Mouse (Mus musculus): Measurements from ENCODE around the gene Hs6st1. TPM values are rescaled to one million over a fixed set of nuclear protein-coding genes. Genes with fewer than 3 reads are reported as not detected.

Hs6st1 gene
- polyA plus RNA-seq, 1 experiment from 2014 or later: 5.7 TPM

Small RNAs within 50 kb of the gene (microRNA-seq; reads per million reads assigned to microRNA genes)
- 4.3 reads per million, percentile 12 among the genes with 10 or more reads in this experiment for gene Mir6897

Other genes starting within 250 kb of the Hs6st1 start
- 45.8 and 51.9 TPM in 2 replicates for gene Uggt1, start 176.3 kb downstream of the Hs6st1 start, polyA plus RNA-seq (2016; fragmentation: Nextera tagmentation; extraction: Ambion mirVana)
- gene Neurl3, start 206.3 kb downstream of the Hs6st1 start, polyA plus RNA-seq (2016; fragmentation: Nextera tagmentation; extraction: Ambion mirVana): 1.6 and 2.3 TPM in 2 replicates
- 5.3 and 6.7 TPM in 2 replicates for gene Arid5a, start 239.3 kb downstream of the Hs6st1 start, polyA plus RNA-seq (2016; fragmentation: Nextera tagmentation; extraction: Ambion mirVana)

Measured in heart, embryonic 10.5 days (tissue).